Mouse (Mus musculus) adrenal gland, postnatal 36 days (tissue): Measurements from ENCODE around the gene Ska3. TPM values are rescaled to one million over a fixed set of nuclear protein-coding genes. Genes with fewer than 3 reads are reported as not detected.

Source experiments
- DNase-seq, 2 experiments: peaks; one replicate each; pipeline ENCODE4 v3.0.0; 2021; ENCODE audit warnings: mixed read lengths in 1 of 2
- microRNA-seq: library from miRNA; unstranded; fragments of <30 nt; microRNA quantifications from one replicate; pipeline ENCODE4 v1.2.0, GENCODE M21; 2021
- total RNA-seq, 2 experiments: library from RNA; stranded (reverse); gene quantifications; 2 replicates each; pipeline ENCODE4 v1.2.3; 2021

Gene Ska3
- total RNA-seq, 2 experiments from 2014 or later = 0.82 to 1.5 TPM

GRCm38 (mm10) chr14:57797551-57797950 lies 28.4 kb downstream of the Ska3 start:
- DNase-seq = no peak

- DNase-seq = no peak
Observed at GRCm38 (mm10) chr14:57791171-57791570, 34.8 kb downstream of the Ska3 start.

- no peak for DNase-seq
Observed at GRCm38 (mm10) chr14:57789759-57790158, 36.2 kb downstream of the Ska3 start.

- no peak for DNase-seq
Observed at GRCm38 (mm10) chr14:57789311-57789710, 36.7 kb downstream of the Ska3 start.

- no peak for DNase-seq
Observed at GRCm38 (mm10) chr14:57787406-57787805, 38.6 kb downstream of the Ska3 start.

GRCm38 (mm10) chr14:57772157-57772815 lies 53.7 kb downstream of the Ska3 start:
- no peak for DNase-seq

GRCm38 (mm10) chr14:57769102-57769501 lies 56.9 kb downstream of the Ska3 start:
- no peak for DNase-seq

- DNase-seq = no peak
Observed at GRCm38 (mm10) chr14:57760447-57761412, 65.3 kb downstream of the Ska3 start.

GRCm38 (mm10) chr14:57758237-57758636 lies 67.7 kb downstream of the Ska3 start, which contains the start of gene Lats2:
Lats2 (minus strand) TSS chr14:57758388.
- DNase-seq = no peak

Small RNA genes lying within 50 kb of the gene (microRNA-seq; reads per million reads assigned to microRNA genes)
- not detected for gene Mir3077

Other genes with a start within 250 kb of the Ska3 start
- 10 to 100 TPM; 32.9 to 33.9 TPM for gene Xpo4, start 160.8 kb downstream of the Ska3 start, total RNA-seq
- gene Gm49361, start 80.1 kb downstream of the Ska3 start, total RNA-seq = 1 to 10 TPM; 1.9 to 2.2 TPM
- gene Lats2, start 67.8 kb downstream of the Ska3 start, total RNA-seq = 10 to 100 TPM; 51.6 to 59.1 TPM
- gene Sap18, start 28.0 kb downstream of the Ska3 start, total RNA-seq = 10 to 100 TPM; 59.7 to 68.0 TPM
- 100 to 1,000 TPM; 104 to 128 TPM for gene Mrpl57, start within 50 bp of the Ska3 start, total RNA-seq
- 10 to 100 TPM; 36.6 to 50.5 TPM for gene Zdhhc20, start 64.1 kb upstream of the Ska3 start, total RNA-seq
- gene Micu2, start 173.1 kb upstream of the Ska3 start, total RNA-seq = 10 to 100 TPM; 49.9 to 72.6 TPM
- 10 to 100 TPM; 10.1 to 23.9 TPM for gene Fgf9, start 244.4 kb upstream of the Ska3 start, total RNA-seq